Mouse (Mus musculus) cerebellum, adult 2 months (tissue): Measurements from ENCODE around the gene Ylpm1. TPM values are rescaled to one million over a fixed set of nuclear protein-coding genes. Genes with fewer than 3 reads are reported as not detected.

ENCODE experiments used
- DNase-seq, 2 experiments: peaks; one replicate each; pipeline ENCODE4 v3.0.0; 2021
- H3K27ac ChIP-seq: fragments of 200-500 bp; 2 replicates; pipeline ENCODE4 v1.5.1; 2012; ENCODE audit warnings: low read length, control low read depth, inconsistent platforms; ENCODE audit not compliant: insufficient read depth
- H3K27me3 ChIP-seq: fragments of 200-500 bp; 2 replicates; pipeline ENCODE4 v1.6.1; 2012; ENCODE audit warnings: inconsistent platforms, mild to moderate bottlenecking, low read length, moderate library complexity; ENCODE audit not compliant: control insufficient read depth, insufficient read depth
- H3K4me1 ChIP-seq: fragments of 200-500 bp; 2 replicates; pipeline ENCODE4 v1.6.1; 2011; ENCODE audit warnings: low read length; ENCODE audit not compliant: control insufficient read depth, insufficient read depth
- H3K4me3 ChIP-seq: fragments of 200-500 bp; replicated peaks from 2 replicates; pipeline ENCODE3; 2011; ENCODE audit warnings: mild to moderate bottlenecking, low read depth, low read length, control low read depth; ENCODE audit not compliant: insufficient read depth
- CTCF ChIP-seq: fragments of 200-500 bp; IDR thresholded peaks from 2 replicates; pipeline ENCODE4 v1.5.1; 2011; ENCODE audit warnings: low read depth, mild to moderate bottlenecking, control low read depth, low read length, moderate library complexity, borderline replicate concordance; ENCODE audit not compliant: insufficient read depth
- POLR2A ChIP-seq: fragments of 200-500 bp; IDR thresholded peaks from 2 replicates; pipeline ENCODE4 v1.6.1; 2011; ENCODE audit warnings: low read length, control low read depth, borderline replicate concordance; ENCODE audit not compliant: insufficient read depth
- WGBS: fragments of 180-500 bp; shearing (Covaris S2); methylation state at CpG from one replicate; pipeline ENCODE4 v1.1.7; 2018; 5-methylcytosine and 5-hydroxymethylcytosine counted together
- polyA plus RNA-seq: library from polyadenylated mRNA; depleted of rRNA; stranded (reverse); fragments of >200 nt; gene quantifications from 2 replicates; pipeline ENCODE4 v1.2.3, GENCODE M21; 2012

Gene Ylpm1
- polyA plus RNA-seq, 1 experiment = 62.4 TPM

DNA sequence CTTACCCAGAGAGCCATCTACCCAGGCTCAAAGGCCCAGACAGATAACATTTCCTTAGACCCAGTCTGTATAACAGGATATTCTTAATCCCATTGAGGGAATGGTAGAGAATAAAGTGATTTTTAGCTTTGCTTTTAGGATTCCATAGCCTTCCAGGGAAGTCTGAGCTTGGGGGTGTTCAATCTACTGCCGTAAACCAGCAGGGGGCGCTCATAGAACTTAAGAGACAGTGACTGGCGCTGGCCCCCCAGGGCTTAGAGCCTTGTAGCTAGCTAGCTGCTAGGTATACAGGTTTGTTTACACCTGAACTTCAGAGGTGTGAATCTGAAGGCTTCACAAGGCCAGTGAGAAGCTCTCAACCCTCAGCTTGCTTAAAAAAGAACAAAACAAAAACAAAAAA lies 96.1 kb downstream of the Ylpm1 start:
- TF ChIP-seq CTCF (peak; percentile 56; the same call in 1 of the 2 replicates), POLR2A (no peak)
- DNase-seq = peak; percentile 62 to 64
- no peak overlapping the region for H3K4me3 ChIP-seq
- H3K27ac ChIP-seq = no peak overlapping the region
- peaks cover 4% of the 10 kb centered on the region; the same call in 1 of the 2 replicates for H3K4me1 ChIP-seq
- WGBS = 10% methylated on average over 3 of the region's 3 CpGs
- H3K27me3 ChIP-seq = no peaks in the 10 kb centered on the region

DNA sequence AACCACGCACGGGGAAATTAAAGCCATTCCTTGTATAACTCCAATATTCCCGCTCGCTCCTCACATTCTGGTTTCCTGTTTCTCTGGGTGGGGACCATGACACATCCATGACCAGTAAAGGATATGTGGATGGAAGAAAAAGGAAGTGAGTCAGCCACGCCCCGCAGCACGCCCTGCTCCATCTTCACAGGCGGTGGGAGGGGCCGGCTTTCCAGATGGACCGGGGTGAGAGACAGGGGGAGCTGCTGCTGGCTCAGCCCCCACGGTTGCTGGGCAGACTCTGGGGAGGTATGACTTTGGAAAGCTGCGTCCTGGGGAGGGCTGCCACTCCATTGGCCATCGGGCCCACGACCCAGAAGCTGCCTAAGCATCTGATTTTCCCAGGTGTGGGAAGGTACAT lies 97.9 kb downstream of the Ylpm1 start:
- TF ChIP-seq POLR2A (no peak), CTCF (no peak)
- DNase-seq = no peak
- H3K4me3 ChIP-seq = no peak overlapping the region
- H3K4me1 ChIP-seq = peaks cover 4% of the 10 kb centered on the region; the same call in 1 of the 2 replicates
- H3K27ac ChIP-seq = no peak overlapping the region
- 28% methylated on average over 14 of the region's 14 CpGs for WGBS
- H3K27me3 ChIP-seq = no peaks in the 10 kb centered on the region

DNA sequence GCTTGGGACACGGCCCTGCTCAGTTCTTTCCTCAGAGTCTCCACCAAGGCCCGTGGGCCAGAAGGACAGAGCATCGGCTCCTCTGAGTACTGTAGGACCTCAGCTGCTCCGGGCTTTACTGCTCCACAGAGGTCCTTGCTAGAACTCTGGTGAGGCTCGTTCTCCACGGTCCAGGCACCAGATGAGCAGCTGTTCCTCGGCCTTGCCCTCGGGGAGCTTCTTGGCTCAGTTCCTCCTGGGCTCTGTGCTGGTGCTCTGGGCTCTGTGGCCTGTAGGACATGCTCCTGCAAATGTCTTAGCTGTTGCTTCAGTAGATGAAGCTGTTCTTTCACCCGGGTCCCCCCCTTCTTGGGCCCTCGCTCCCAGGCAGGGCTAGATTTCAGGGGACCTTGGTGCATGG lies 98.6 kb downstream of the Ylpm1 start:
- H3K27me3 ChIP-seq = no peaks in the 10 kb centered on the region
- no peak overlapping the region for H3K27ac ChIP-seq
- 15% methylated on average over 10 of the region's 10 CpGs for WGBS
- no peak for TF ChIP-seq POLR2A
- no peak for TF ChIP-seq CTCF
- peaks cover 4% of the 10 kb centered on the region; the same call in 1 of the 2 replicates for H3K4me1 ChIP-seq
- no peak overlapping the region for H3K4me3 ChIP-seq
- DNase-seq = peak; percentile 25 to 28

DNA sequence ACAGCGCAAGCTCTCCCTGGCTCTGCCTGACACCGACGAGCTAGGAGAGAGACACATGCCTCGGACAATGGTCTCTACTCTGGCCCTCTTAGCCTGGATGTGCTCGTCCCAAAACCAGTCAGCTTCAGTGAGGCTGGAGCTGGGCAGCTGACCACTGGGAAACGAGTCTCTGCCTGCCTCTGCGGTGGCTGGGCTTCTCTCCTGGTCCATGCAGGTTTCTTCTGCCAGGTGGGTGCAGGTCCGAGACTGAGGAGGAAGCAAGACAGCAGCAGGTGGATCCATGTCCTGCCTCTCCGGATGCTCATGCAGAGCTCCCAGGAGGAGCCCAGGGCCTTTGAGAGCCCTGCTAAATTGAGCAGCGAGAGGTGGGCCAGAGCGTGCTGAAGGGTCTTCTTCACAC lies 99.0 kb downstream of the Ylpm1 start:
- DNase-seq = no peak
- Histone ChIP-seq H3K27ac (no peak overlapping the region), H3K27me3 (no peaks in the 10 kb centered on the region), H3K4me3 (no peak overlapping the region), H3K4me1 (peaks cover 4% of the 10 kb centered on the region; the same call in 1 of the 2 replicates)
- TF ChIP-seq POLR2A = no peak
- TF ChIP-seq CTCF = no peak
- 57% methylated on average over 11 of the region's 11 CpGs for WGBS

DNA sequence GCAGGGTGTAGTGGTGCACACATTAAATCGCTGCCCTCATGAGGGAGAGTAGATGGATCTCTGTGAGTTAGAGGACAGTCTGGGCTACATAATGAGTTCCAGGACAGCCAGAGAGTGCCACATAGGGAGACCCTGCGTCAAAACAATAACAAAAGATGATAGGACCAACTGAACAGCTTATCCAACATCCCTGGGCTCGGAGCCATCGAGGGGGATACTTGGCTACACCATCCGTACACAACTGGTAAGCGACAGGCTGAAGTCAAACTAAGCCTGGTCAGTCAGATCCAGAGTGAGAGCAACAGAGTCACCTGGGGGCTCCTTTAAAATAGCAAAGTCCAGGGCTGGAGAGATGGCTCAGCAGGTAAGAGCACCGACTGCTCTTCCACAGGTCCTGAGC lies 99.7 kb downstream of the Ylpm1 start:
- no peak for DNase-seq

DNA sequence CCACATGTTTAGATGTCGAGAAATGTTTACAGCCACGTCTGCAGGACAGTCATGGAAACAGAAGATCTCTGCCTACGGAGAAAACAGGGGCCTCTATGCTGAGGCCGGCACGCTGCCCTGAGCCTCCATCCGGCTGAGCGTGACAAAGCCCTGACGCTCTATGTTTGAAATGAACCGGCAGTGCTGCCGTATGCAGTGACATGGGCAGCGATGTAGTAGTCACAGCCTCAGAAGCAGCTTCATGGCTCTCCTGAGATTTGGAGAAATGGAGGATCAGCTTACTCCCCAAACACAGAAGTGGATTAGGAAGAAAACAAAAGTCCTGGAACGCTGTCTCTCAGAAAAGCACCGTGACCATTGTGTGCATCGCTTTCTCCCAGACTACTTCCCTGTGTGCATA lies 104.9 kb downstream of the Ylpm1 start:
- no peak overlapping the region for H3K27ac ChIP-seq
- H3K4me1 ChIP-seq = no peaks in the 10 kb centered on the region
- H3K27me3 ChIP-seq = no peaks in the 10 kb centered on the region
- no peak for DNase-seq
- WGBS = 48% methylated on average over 14 of the region's 14 CpGs
- no peak overlapping the region for H3K4me3 ChIP-seq
- TF ChIP-seq CTCF (no peak), POLR2A (no peak)

More for the DNA sequence above, 99.7 kb downstream of the Ylpm1 start:
- Histone ChIP-seq H3K4me1 (peaks cover 4% of the 10 kb centered on the region; the same call in 1 of the 2 replicates), H3K4me3 (no peak overlapping the region), H3K27me3 (no peaks in the 10 kb centered on the region), H3K27ac (no peak overlapping the region)
- WGBS = 39% methylated on average over 7 of the region's 7 CpGs
- no peak for TF ChIP-seq CTCF
- TF ChIP-seq POLR2A = no peak

DNA sequence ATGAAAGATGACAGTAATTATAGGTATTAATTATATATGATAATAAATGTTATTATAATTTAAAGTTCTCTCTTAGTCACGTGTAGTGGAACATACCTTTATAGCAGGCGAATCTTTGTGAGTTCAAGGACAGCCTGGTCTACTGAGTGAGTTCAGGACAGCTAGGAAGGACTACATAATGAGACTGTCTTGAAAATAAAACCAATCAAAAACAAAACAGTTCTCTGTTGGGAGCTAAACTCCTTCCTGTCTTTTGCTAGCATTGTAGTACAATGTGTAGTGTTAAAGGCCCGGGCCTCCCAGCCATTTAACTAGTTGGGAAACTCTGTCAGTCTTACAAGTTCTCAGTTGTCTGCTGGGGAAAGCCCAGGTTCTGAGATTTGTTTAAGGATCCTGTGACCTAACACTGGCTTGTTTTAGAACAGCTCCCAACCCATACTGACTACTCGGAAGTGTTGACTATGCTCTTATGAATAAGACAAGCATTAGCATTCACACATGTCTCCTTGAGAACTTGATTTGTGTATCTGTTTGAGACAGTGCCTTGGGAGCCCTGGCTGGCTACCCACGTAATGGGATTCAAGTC lies 105.5 kb downstream of the Ylpm1 start:
- Histone ChIP-seq H3K27ac (no peak overlapping the region), H3K4me1 (no peaks in the 10 kb centered on the region), H3K4me3 (no peak overlapping the region), H3K27me3 (no peaks in the 10 kb centered on the region)
- TF ChIP-seq POLR2A (no peak), CTCF (no peak)
- no peak for DNase-seq
- 82% methylated on average over 5 of the region's 5 CpGs for WGBS

DNA sequence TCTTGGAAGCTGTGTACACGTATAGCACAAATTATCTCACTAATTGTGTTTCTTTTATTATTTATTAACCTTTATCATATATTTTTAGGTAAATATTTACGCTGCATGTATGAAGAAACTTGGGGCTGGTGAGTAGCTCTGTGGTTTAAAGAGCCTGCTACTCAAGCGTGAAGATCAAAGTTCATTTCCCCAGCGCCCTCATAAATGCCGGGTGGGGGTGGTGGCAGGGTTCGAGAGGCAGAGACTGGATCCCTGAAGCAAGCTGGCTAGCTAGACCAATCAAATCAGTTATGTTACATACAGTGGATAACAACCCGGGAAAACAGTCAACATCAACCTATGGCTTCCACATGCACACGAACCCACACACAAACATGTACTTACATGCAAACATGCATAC lies 107.0 kb downstream of the Ylpm1 start:
- TF ChIP-seq CTCF = no peak
- no peak for TF ChIP-seq POLR2A
- H3K27ac ChIP-seq = no peak overlapping the region
- WGBS = 83% methylated on average over 8 of the region's 8 CpGs
- no peak overlapping the region for H3K4me3 ChIP-seq
- H3K4me1 ChIP-seq = no peaks in the 10 kb centered on the region
- no peak for DNase-seq
- H3K27me3 ChIP-seq = no peaks in the 10 kb centered on the region
